Mouse (Mus musculus): Measurements from ENCODE around the gene Olfr769. TPM values are rescaled to one million over a fixed set of nuclear protein-coding genes. Genes with fewer than 3 reads are reported as not detected.

The Olfr769 gene
- total and polyA plus RNA-seq, 3 experiments: not detected

DNA sequence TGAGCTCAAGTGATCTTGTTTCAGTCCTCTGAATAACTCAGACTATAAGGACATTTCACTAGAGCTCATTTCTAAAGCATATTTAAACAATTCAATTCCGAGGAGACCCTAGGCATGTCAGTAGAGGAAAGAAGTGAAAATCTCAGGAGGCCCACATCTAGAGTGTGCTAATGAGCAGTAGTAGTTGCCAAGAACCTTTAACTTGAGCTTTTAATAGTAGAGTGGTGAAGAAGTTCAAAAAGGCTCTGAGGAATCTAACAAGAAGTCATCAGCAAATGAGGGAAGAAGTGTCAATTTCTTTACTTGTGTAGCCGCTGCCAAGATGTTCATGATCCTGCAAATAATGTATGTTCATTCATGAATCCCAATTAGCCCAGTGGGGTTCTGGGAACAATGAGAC lies 48.8 kb downstream of the Olfr769 start, which contains the start of gene Olfr766-ps1:
Gene Olfr766-ps1, minus strand, starts transcription at position 101 of the 400 bp plus-strand sequence.
- no peak for TF ChIP-seq TAL1 (conservative IDR thresholded peaks at IDR 0.05; ENCODE audit: low read depth, low read length)
- no peak for TF ChIP-seq POLR2AphosphoS5 (IDR thresholded peaks at IDR 0.05; ENCODE audit: insufficient replicate concordance, low read depth, low read length)
- TF ChIP-seq GATA2 (IDR thresholded peaks at IDR 0.05; ENCODE audit: borderline replicate concordance, low read depth, low read length): no peak
- TF ChIP-seq GATA1 (IDR thresholded peaks at IDR 0.05; ENCODE audit: borderline replicate concordance, low read length): no peak
- no peak for TF ChIP-seq CTCF (IDR thresholded peaks at IDR 0.05; ENCODE audit: low read depth, low read length)
- H3K9me3 ChIP-seq (replicated peaks): no peaks in the 10 kb centered on the region
- H3K36me3 ChIP-seq (replicated peaks): no peaks in the 10 kb centered on the region
- no peak for ATAC-seq (ENCODE audit: extremely low read depth, insufficient number of reproducible peaks, low FRiP score, poor library complexity, severe bottlenecking)
- DNase-seq (ENCODE audit: low spot score): no peak
- H3K27me3 ChIP-seq (ENCODE audit: insufficient read depth, low read length): no peaks in the 10 kb centered on the region
- H3K4me1 ChIP-seq (ENCODE audit: insufficient read depth, low read depth, low read length): no peaks in the 10 kb centered on the region
- no peak within 1 kb of the TSS for H3K4me3 ChIP-seq (ENCODE audit: low read depth, low read length)

Other genes with a start within 250 kb of the Olfr769 start
Only the 20 nearest of the 24 such genes appear.
- gene Rdh5, start 195.0 kb downstream of the Olfr769 start, total RNA-seq (2014; fragmentation: Nextera tagmentation): 7.1 and 27.4 TPM in 2 replicates
- 2.6 and 4.4 TPM in 2 replicates for gene Rdh5, start 195.0 kb downstream of the Olfr769 start, total RNA-seq (2017)
- gene Rdh5, start 195.0 kb downstream of the Olfr769 start, polyA plus RNA-seq (2012): 0.94 and 1.2 TPM in 2 replicates
- 46.7 and 50.3 TPM in 2 replicates for gene Bloc1s1, start 193.8 kb downstream of the Olfr769 start, total RNA-seq (2014; fragmentation: Nextera tagmentation)
- 116 and 119 TPM in 2 replicates for gene Bloc1s1, start 193.8 kb downstream of the Olfr769 start, total RNA-seq (2017)
- gene Bloc1s1, start 193.8 kb downstream of the Olfr769 start, polyA plus RNA-seq (2012): 121 and 157 TPM in 2 replicates
- gene Itga7, start 184.0 kb downstream of the Olfr769 start, total RNA-seq (2014; fragmentation: Nextera tagmentation): not detected in 2 replicates
- gene Itga7, start 184.0 kb downstream of the Olfr769 start, total RNA-seq (2017): 0.33 and 0.46 TPM in 2 replicates
- gene Itga7, start 184.0 kb downstream of the Olfr769 start, polyA plus RNA-seq (2012): 0.02 and 0.10 TPM in 2 replicates
- gene Mettl7b, start 156.9 kb downstream of the Olfr769 start, total RNA-seq (2014; fragmentation: Nextera tagmentation): not detected in 2 replicates
- not detected in 2 replicates for gene Mettl7b, start 156.9 kb downstream of the Olfr769 start, total RNA-seq (2017)
- not detected in 2 replicates for gene Mettl7b, start 156.9 kb downstream of the Olfr769 start, polyA plus RNA-seq (2012)
- not detected in 2 replicates for gene Olfr9, start 128.4 kb downstream of the Olfr769 start, total RNA-seq (2014; fragmentation: Nextera tagmentation)
- gene Olfr9, start 128.4 kb downstream of the Olfr769 start, total RNA-seq (2017): 0.11 TPM in 1 of 2 replicates, not detected in the other
- not detected in 2 replicates for gene Olfr9, start 128.4 kb downstream of the Olfr769 start, polyA plus RNA-seq (2012)
- not detected in 2 replicates for gene Olfr763, start 107.1 kb downstream of the Olfr769 start, total RNA-seq (2014; fragmentation: Nextera tagmentation)
- gene Olfr763, start 107.1 kb downstream of the Olfr769 start, total RNA-seq (2017): 0.06 TPM in 1 of 2 replicates, not detected in the other
- gene Olfr763, start 107.1 kb downstream of the Olfr769 start, polyA plus RNA-seq (2012): not detected in 2 replicates
- not detected in 2 replicates for gene Olfr764-ps1, start 78.0 kb downstream of the Olfr769 start, total RNA-seq (2014; fragmentation: Nextera tagmentation)
- gene Olfr764-ps1, start 78.0 kb downstream of the Olfr769 start, total RNA-seq (2017): 0.06 and 0.11 TPM in 2 replicates
- not detected in 2 replicates for gene Olfr764-ps1, start 78.0 kb downstream of the Olfr769 start, polyA plus RNA-seq (2012)
- not detected in 2 replicates for gene Olfr765, start 67.9 kb downstream of the Olfr769 start, total RNA-seq (2014; fragmentation: Nextera tagmentation)
- 0.05 TPM in 1 of 2 replicates, not detected in the other for gene Olfr765, start 67.9 kb downstream of the Olfr769 start, total RNA-seq (2017)
- gene Olfr765, start 67.9 kb downstream of the Olfr769 start, polyA plus RNA-seq (2012): not detected in 2 replicates
- gene Olfr766-ps1, start 48.9 kb downstream of the Olfr769 start, total RNA-seq (2014; fragmentation: Nextera tagmentation): not detected in 2 replicates
- gene Olfr766-ps1, start 48.9 kb downstream of the Olfr769 start, total RNA-seq (2017): 0.38 TPM in 1 of 2 replicates, not detected in the other
- gene Olfr766-ps1, start 48.9 kb downstream of the Olfr769 start, polyA plus RNA-seq (2012): not detected in 2 replicates
- not detected in 2 replicates for gene Olfr767, start 35.0 kb downstream of the Olfr769 start, total RNA-seq (2014; fragmentation: Nextera tagmentation)
- 0.05 TPM in 1 of 2 replicates, not detected in the other for gene Olfr767, start 35.0 kb downstream of the Olfr769 start, total RNA-seq (2017)
- not detected in 2 replicates for gene Olfr767, start 35.0 kb downstream of the Olfr769 start, polyA plus RNA-seq (2012)
- gene Olfr768, start 18.5 kb downstream of the Olfr769 start, total RNA-seq (2014; fragmentation: Nextera tagmentation): not detected in 2 replicates
- gene Olfr768, start 18.5 kb downstream of the Olfr769 start, total RNA-seq (2017): 0.05 and 0.12 TPM in 2 replicates
- not detected in 2 replicates for gene Olfr768, start 18.5 kb downstream of the Olfr769 start, polyA plus RNA-seq (2012)
- not detected in 2 replicates for gene Olfr770, start 21.1 kb upstream of the Olfr769 start, total RNA-seq (2014; fragmentation: Nextera tagmentation)
- 0.17 TPM in 1 of 2 replicates, not detected in the other for gene Olfr770, start 21.1 kb upstream of the Olfr769 start, total RNA-seq (2017)
- gene Olfr770, start 21.1 kb upstream of the Olfr769 start, polyA plus RNA-seq (2012): not detected in 2 replicates
- gene Olfr771, start 46.9 kb upstream of the Olfr769 start, total RNA-seq (2014; fragmentation: Nextera tagmentation): not detected in 2 replicates
- 0.11 and 0.29 TPM in 2 replicates for gene Olfr771, start 46.9 kb upstream of the Olfr769 start, total RNA-seq (2017)
- not detected in 2 replicates for gene Olfr771, start 46.9 kb upstream of the Olfr769 start, polyA plus RNA-seq (2012)
- gene Olfr772, start 60.1 kb upstream of the Olfr769 start, total RNA-seq (2014; fragmentation: Nextera tagmentation): not detected in 2 replicates
- 0.12 and 0.38 TPM in 2 replicates for gene Olfr772, start 60.1 kb upstream of the Olfr769 start, total RNA-seq (2017)
- not detected in 2 replicates for gene Olfr772, start 60.1 kb upstream of the Olfr769 start, polyA plus RNA-seq (2012)
- not detected in 2 replicates for gene Olfr773, start 69.6 kb upstream of the Olfr769 start, total RNA-seq (2014; fragmentation: Nextera tagmentation)
- gene Olfr773, start 69.6 kb upstream of the Olfr769 start, total RNA-seq (2017): not detected in 2 replicates
- not detected in 2 replicates for gene Olfr773, start 69.6 kb upstream of the Olfr769 start, polyA plus RNA-seq (2012)
- gene Olfr774, start 118.3 kb upstream of the Olfr769 start, total RNA-seq (2014; fragmentation: Nextera tagmentation): not detected in 2 replicates
- not detected in 2 replicates for gene Olfr774, start 118.3 kb upstream of the Olfr769 start, total RNA-seq (2017)
- gene Olfr774, start 118.3 kb upstream of the Olfr769 start, polyA plus RNA-seq (2012): not detected in 2 replicates
- gene Olfr775, start 130.6 kb upstream of the Olfr769 start, total RNA-seq (2014; fragmentation: Nextera tagmentation): not detected in 2 replicates
- gene Olfr775, start 130.6 kb upstream of the Olfr769 start, total RNA-seq (2017): 0.27 and 0.29 TPM in 2 replicates
- gene Olfr775, start 130.6 kb upstream of the Olfr769 start, polyA plus RNA-seq (2012): not detected in 2 replicates
- gene Olfr776, start 141.3 kb upstream of the Olfr769 start, total RNA-seq (2014; fragmentation: Nextera tagmentation): not detected in 2 replicates
- gene Olfr776, start 141.3 kb upstream of the Olfr769 start, total RNA-seq (2017): 0.22 and 0.41 TPM in 2 replicates
- not detected in 2 replicates for gene Olfr776, start 141.3 kb upstream of the Olfr769 start, polyA plus RNA-seq (2012)
- gene Olfr777, start 153.6 kb upstream of the Olfr769 start, total RNA-seq (2014; fragmentation: Nextera tagmentation): not detected in 2 replicates
- 0.17 and 0.44 TPM in 2 replicates for gene Olfr777, start 153.6 kb upstream of the Olfr769 start, total RNA-seq (2017)
- not detected in 2 replicates for gene Olfr777, start 153.6 kb upstream of the Olfr769 start, polyA plus RNA-seq (2012)
- gene Olfr780, start 200.3 kb upstream of the Olfr769 start, total RNA-seq (2014; fragmentation: Nextera tagmentation): not detected in 2 replicates
- gene Olfr780, start 200.3 kb upstream of the Olfr769 start, total RNA-seq (2017): 0.17 and 0.33 TPM in 2 replicates
- not detected in 2 replicates for gene Olfr780, start 200.3 kb upstream of the Olfr769 start, polyA plus RNA-seq (2012)

Data from G1E (cell line).